Mouse (Mus musculus): ENCODE measurements at regions not wholly inside any gene's neighbourhood (a gene's known extent, or its start where the extent isn't known, plus 50 kb on each side); places are given as distances from the start of the nearest gene placed in this dataset.

GRCm38 (mm10) chr4:22263903-22264302 is 93.4 kb upstream of the Fbxl4 start:
- intact Hi-C loops (cut with DNase I): no loop called here
- DNase-seq (ENCODE audit: extremely low spot score in 1 of 2, low spot score in 2 of 2): no peak

GRCm38 (mm10) chr4:22269064-22269463 is 88.3 kb upstream of the Fbxl4 start:
- intact Hi-C loops (cut with DNase I): no loop called here
- DNase-seq (ENCODE audit: extremely low spot score in 1 of 2, low spot score in 2 of 2): no peak

GRCm38 (mm10) chr4:22274178-22274577 is 83.2 kb upstream of the Fbxl4 start:
- intact Hi-C loops (cut with DNase I): no loop called here
- DNase-seq (ENCODE audit: extremely low spot score in 1 of 2, low spot score in 2 of 2): no peak

DNA sequence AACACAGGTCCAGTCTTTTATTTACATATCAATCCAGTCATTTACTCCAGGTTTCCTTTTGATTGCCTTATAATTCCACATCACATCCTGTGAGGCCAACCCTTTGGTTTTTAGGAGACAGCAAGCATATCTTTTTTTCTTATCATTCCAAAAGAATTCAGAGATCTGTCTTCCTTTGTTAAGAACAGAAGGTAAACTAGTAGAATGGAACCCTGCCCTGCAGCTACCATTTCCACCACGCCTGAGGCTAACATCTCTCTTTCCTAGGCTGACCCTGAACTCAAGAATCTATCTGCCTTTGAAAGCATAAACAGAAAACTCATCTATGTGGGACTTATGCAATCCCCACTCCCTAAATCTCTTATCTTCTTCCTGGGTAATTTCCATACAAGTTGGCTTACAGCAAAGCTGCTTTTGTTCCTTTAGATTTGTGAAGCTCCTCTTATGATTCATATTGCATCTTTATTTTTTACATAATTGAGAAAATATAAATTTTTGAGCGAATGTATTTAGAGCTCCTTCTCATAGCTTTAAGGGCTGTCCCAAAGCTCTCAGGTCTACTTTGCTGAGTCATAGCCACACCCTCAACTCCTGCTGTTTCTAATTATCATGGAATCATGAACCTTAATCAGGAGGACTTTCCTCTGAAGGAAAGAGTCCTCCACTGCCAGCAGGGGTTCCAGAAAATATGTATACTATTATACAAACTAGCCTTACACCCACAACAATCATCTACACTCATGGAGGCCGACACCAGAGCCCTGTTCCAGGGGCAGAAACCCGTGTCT is 74.6 kb upstream of the Fbxl4 start:
- intact Hi-C loops (cut with DNase I): no loop called here
- no peak for DNase-seq (ENCODE audit: extremely low spot score in 1 of 2, low spot score in 2 of 2)

DNA sequence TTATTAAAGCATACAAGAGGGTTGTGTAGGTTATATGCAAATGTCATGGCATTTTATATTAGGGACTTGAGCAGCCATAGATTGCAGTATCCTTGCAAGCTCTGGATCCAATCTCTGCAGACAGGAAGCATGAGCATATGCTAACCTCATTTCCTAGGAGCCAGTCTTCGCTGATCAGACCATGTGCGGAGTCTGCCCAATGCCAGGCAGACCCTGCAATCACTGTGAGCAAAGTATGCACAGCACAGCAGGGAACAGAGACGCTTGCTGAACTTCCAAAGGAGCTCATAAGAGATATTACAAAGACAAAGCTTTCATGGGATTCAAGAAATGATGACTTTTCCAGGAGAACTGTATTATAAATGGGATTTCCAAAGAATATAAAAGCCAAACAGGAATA is 65.2 kb upstream of the Fbxl4 start:
- DNase-seq (ENCODE audit: extremely low spot score in 1 of 2, low spot score in 2 of 2): no peak
- intact Hi-C loops (cut with DNase I): no loop called here

GRCm38 (mm10) chr4:22300206-22300605 is 57.1 kb upstream of the Fbxl4 start:
- intact Hi-C loops (cut with DNase I): no loop called here
- no peak for DNase-seq (ENCODE audit: extremely low spot score in 1 of 2, low spot score in 2 of 2)

DNA sequence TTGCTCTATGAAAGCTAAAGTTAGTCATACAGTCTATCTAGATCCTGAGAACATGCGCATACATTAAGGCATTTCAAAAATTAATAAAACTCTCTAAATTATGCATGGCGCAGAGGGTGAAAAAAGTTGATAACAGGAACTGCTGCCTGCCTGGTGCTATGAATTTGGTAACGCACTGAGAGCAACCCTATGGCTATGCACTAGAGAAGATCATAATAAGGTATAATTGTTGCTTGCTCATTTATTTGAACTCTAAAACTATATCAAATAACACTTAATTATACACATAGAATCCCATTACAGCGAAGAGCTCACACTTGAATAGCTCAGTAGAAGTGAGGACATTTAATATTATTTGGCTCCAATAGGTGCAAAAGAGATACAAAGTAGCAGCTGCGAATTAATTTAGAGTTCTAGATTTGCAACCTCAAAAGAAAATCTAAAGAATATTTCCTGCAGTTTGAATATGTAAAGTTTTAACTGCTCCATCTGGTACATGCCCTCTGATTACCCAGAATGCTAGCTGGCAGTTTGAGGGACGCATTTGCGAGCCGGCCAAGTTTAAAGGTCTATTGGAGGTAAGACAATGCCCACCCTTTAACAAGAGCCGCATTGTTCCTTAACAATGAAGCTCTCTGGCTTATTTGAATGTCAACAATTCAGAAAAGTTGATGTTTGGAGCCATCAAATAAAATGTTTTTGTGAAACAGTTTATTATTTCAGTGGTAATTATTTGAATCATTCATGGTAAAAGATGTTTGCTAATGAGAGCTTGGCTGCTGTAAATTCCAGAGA is 56.0 kb upstream of the Fbxl4 start:
- intact Hi-C loops (cut with DNase I): no loop called here
- DNase-seq (ENCODE audit: extremely low spot score in 1 of 2, low spot score in 2 of 2): no peak

DNA sequence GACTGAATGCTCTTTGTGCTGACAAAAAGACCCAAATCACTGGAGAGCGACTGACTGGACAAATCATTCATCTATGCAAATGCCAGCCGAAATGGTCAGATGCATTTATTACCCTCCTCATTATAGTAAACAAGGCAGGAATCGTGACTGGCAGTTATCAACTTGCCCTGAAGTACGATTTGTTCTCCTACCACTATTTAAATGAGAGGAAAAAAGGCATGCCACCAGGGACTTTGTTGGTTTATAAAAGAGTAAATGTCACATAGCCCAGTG is 55.5 kb upstream of the Fbxl4 start:
- DNase-seq (ENCODE audit: extremely low spot score in 1 of 2, low spot score in 2 of 2): no peak
- intact Hi-C loops (cut with DNase I): no loop called here

- intact Hi-C loops (cut with DNase I): no loop called here
- DNase-seq (ENCODE audit: extremely low spot score in 1 of 2, low spot score in 2 of 2): no peak
Measured at GRCm38 (mm10) chr4:22302262-22302661, 55.1 kb upstream of the Fbxl4 start.

Data from left cerebral cortex, postnatal 10 days (tissue).